Mouse (Mus musculus) cerebellum, adult 2 months (tissue): ENCODE measurements around the gene Hcn3.

Experiments
- CTCF ChIP-seq: fragments of 200-500 bp; IDR thresholded peaks from 2 replicates; pipeline ENCODE4 v1.5.1; 2011; ENCODE audit warnings: low read depth, mild to moderate bottlenecking, control low read depth, low read length, moderate library complexity, borderline replicate concordance; ENCODE audit not compliant: insufficient read depth
- POLR2A ChIP-seq: fragments of 200-500 bp; IDR thresholded peaks from 2 replicates; pipeline ENCODE4 v1.6.1; 2011; ENCODE audit warnings: low read length, control low read depth, borderline replicate concordance; ENCODE audit not compliant: insufficient read depth

GRCm38 (mm10) chr3:89188478-89188875 is 28.5 kb upstream of the Hcn3 start:
- TF ChIP-seq CTCF (no peak), POLR2A (no peak)
